Mouse (Mus musculus) cortical plate, adult 2 months (tissue): ENCODE results near the gene Rpa1.

ENCODE experiments used
- CTCF ChIP-seq: fragments of 200-500 bp; IDR thresholded peaks from 2 replicates; pipeline ENCODE4 v1.5.1; 2011; ENCODE audit warnings: mild to moderate bottlenecking, control low read depth, low read length; ENCODE audit not compliant: insufficient read depth; ENCODE audit errors: extremely low read depth
- POLR2A ChIP-seq: fragments of 200-500 bp; IDR thresholded peaks from 2 replicates; pipeline ENCODE4 v1.6.1; 2011; ENCODE audit warnings: mild to moderate bottlenecking, low read length, control low read depth; ENCODE audit not compliant: insufficient read depth; ENCODE audit errors: extremely low read depth

DNA sequence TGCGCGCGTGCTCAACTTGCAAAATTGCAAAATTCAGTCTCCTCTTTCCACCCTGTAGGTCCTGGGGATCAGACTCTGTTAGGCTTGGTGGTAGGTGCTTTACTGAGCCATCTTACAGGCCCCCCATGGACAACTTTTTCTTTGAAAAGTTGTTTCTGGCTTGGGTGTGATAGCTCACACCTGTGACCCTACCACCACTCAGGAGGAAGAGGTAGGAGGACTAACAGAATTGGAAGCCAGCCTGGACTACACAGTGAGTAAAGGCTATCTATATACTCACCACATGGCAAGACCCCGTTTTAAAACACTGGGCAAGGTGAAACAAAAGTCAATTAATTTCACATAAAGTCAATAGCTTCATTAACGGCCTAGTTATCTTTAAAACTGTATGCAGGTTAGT is 3.4 kb downstream of the Rpa1 start:
- no peak for TF ChIP-seq CTCF
- no peak for TF ChIP-seq POLR2A
